Comparison of ENCODE assay signal across 9 mouse cellular contexts in genomic region chr6:31883726-31884125, GRCm38 (mm10).
DNase-seq lines count a peak whose midpoint lies in the region; ATAC-seq and TF ChIP-seq lines count a peak whose summit lies in the region.
"Had no signal": no experiment of that assay in that cellular context is flagged by ENCODE, and none has a peak within 500 bp of the region (broad histone marks: within the 10 kb centered on the region; RNA-seq: fewer than 3 reads in every experiment).

No protein-coding gene starts in this region.

- WGBS in liver, embryonic 14.5 days (ENCODE audit: insufficient replicate concordance): 2% methylated on average over 2 of the region's 2 CpGs
- WGBS in intestine, embryonic 16.5 days: 5% methylated on average over 2 of the region's 2 CpGs

- H3K9me3 ChIP-seq in liver, embryonic 14.5 days (ENCODE audit: control insufficient read depth, low read length): no peaks in the 10 kb centered on the region
- no peaks in the 10 kb centered on the region for H3K9me3 ChIP-seq in intestine, embryonic 16.5 days (ENCODE audit: control insufficient read depth, low read length)
- H3K9me3 ChIP-seq: heart, embryonic 15.5 days had no signal

- peak; percentile 22 for DNase-seq in kidney, adult 18-20 months
- DNase-seq in kidney, adult 11 months: no peak
- peak; percentile 11 for DNase-seq in MEL-GATA-1-ER (ENCODE audit: extremely low read depth, low read depth)
- DNase-seq in liver, embryonic 14.5 days (ENCODE audit: low read depth in 3 of 3, low spot score in 3 of 3): peak in 2 of 3 experiments; percentile 4 to 10
- no peak for DNase-seq in layer of hippocampus, adult 11-12 months (ENCODE audit: low spot score)

- H3K36me3 ChIP-seq in liver, embryonic 14.5 days (replicated peaks; ENCODE audit: control insufficient read depth, insufficient read depth, low read depth): no peaks in the 10 kb centered on the region
- no peaks in the 10 kb centered on the region for H3K36me3 ChIP-seq in intestine, embryonic 16.5 days (ENCODE audit: control insufficient read depth, insufficient read depth, low read length)
- H3K36me3 ChIP-seq: heart, embryonic 15.5 days had no signal

- H3K27me3 ChIP-seq in liver, embryonic 14.5 days (ENCODE audit: control insufficient read depth, insufficient read depth, low read length): no peaks in the 10 kb centered on the region
- H3K27me3 ChIP-seq in intestine, embryonic 16.5 days (replicated peaks; ENCODE audit: control insufficient read depth, insufficient read depth, low read length): no peaks in the 10 kb centered on the region
- H3K27me3 ChIP-seq: heart, embryonic 15.5 days had no signal

- H3K4me2 ChIP-seq in liver, embryonic 14.5 days (ENCODE audit: low read depth): no peak overlapping the region
- H3K4me2 ChIP-seq in intestine, embryonic 16.5 days (ENCODE audit: low read depth, low read length): no peak overlapping the region
- H3K4me2 ChIP-seq: heart, embryonic 15.5 days had no signal

- H3K4me1 ChIP-seq in liver, embryonic 14.5 days (replicated peaks; ENCODE audit: control insufficient read depth in 2 of 2, insufficient read depth in 2 of 2, low read length in 1 of 2): no peaks in the 10 kb centered on the region
- no peaks in the 10 kb centered on the region for H3K4me1 ChIP-seq in intestine, embryonic 16.5 days (ENCODE audit: control insufficient read depth, insufficient read depth, low read length)
- H3K4me1 ChIP-seq: heart, embryonic 15.5 days had no signal

- ATAC-seq in common myeloid progenitor, adult 5-6 weeks (replicated peaks; ENCODE audit: low read depth, poor library complexity, severe bottlenecking): 0 out of 2 replicates have a peak, but pooled peaks have one; percentile 42
- ATAC-seq in liver, embryonic 14.5 days (ENCODE audit: insufficient read depth): no peak
- ATAC-seq in megakaryocyte progenitor cell, adult 5-6 weeks (replicated peaks; ENCODE audit: poor library complexity): no peak
- no peak for ATAC-seq in intestine, embryonic 16.5 days

- H3K27ac ChIP-seq in liver, embryonic 14.5 days: no peak overlapping the region
- no peak overlapping the region for H3K27ac ChIP-seq in intestine, embryonic 16.5 days (ENCODE audit: low read length)
- H3K27ac ChIP-seq: heart, embryonic 15.5 days had no signal

- no peak overlapping the region for H3K4me3 ChIP-seq in liver, embryonic 14.5 days (ENCODE audit: insufficient read depth in 1 of 2, low read depth in 2 of 2, low read length in 2 of 2)
- H3K4me3 ChIP-seq in intestine, embryonic 16.5 days (ENCODE audit: low read length): no peak overlapping the region
- H3K4me3 ChIP-seq: heart, embryonic 15.5 days had no signal

- no peak for TF ChIP-seq CTCF in liver, embryonic 14.5 days (IDR thresholded peaks at IDR 0.05; ENCODE audit: low read depth)

- no peak overlapping the region for H3K9ac ChIP-seq in liver, embryonic 14.5 days (replicated peaks)
- no peak overlapping the region for H3K9ac ChIP-seq in intestine, embryonic 16.5 days (ENCODE audit: low read depth, low read length)
- H3K9ac ChIP-seq: heart, embryonic 15.5 days had no signal

- TF ChIP-seq EP300 in liver, embryonic 14.5 days (IDR thresholded peaks at IDR 0.05; ENCODE audit: low read depth): no peak

Comparison
In these comparisons a context has a peak if more than half of its experiments do, and no peak if none do; other contexts are left out.
1. DNase-seq: peak in kidney, adult 18-20 months (single experiment), MEL-GATA-1-ER (single experiment) and liver, embryonic 14.5 days (2 of 3); none in kidney, adult 11 months (single experiment) and layer of hippocampus, adult 11-12 months (single experiment).